Mouse (Mus musculus): Measurements from ENCODE around the gene Stbd1. TPM values are rescaled to one million over a fixed set of nuclear protein-coding genes. Genes with fewer than 3 reads are reported as not detected.

The Stbd1 gene
- polyA plus RNA-seq, 1 experiment: 2.7 TPM

DNA sequence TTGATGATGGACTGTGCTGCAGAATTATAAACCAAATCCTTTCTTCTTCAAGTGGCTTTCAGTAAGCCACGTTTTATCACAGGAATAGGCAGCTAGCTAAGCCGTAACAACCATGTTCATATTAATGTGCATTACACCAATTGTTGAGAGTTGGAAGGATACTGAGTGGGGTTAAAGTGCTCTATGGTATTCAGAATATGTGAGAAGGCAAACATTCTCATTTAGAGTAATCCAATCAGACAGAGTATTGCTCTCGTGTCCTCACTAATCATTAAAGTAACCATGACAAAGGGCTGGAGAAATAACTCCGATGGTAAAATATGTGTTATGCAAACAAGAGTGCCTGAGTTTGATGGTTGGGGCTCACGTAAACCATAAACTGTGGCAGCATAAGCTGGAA, 19.0 kb downstream of the Stbd1 start:
- H3K4me3 ChIP-seq (ENCODE audit: low read depth, low read length): no peak overlapping the region
- no peak for TF ChIP-seq EP300 (IDR thresholded peaks at IDR 0.05; ENCODE audit: insufficient read depth, low read depth, low read length)
- TF ChIP-seq POLR2A (IDR thresholded peaks at IDR 0.05; ENCODE audit: insufficient read depth, low read length): no peak
- TF ChIP-seq CTCF (IDR thresholded peaks at IDR 0.05; ENCODE audit: low read depth, low read length): no peak
- no peak overlapping the region for H3K27ac ChIP-seq (ENCODE audit: insufficient read depth, low read length)
- peaks cover 5% of the 10 kb centered on the region; the same call in 1 of the 2 replicates for H3K9me3 ChIP-seq (replicated peaks; ENCODE audit: control insufficient read depth, insufficient read depth, low read length, poor library complexity, severe bottlenecking)
- no peaks in the 10 kb centered on the region for H3K27me3 ChIP-seq (ENCODE audit: control insufficient read depth, insufficient read depth, low read length, poor library complexity, severe bottlenecking)
- H3K9ac ChIP-seq (ENCODE audit: low read depth, poor library complexity, severe bottlenecking): no peak overlapping the region
- no peaks in the 10 kb centered on the region for H3K4me1 ChIP-seq (ENCODE audit: control insufficient read depth, insufficient read depth, low read length)
- no peaks in the 10 kb centered on the region for H3K36me3 ChIP-seq (ENCODE audit: control insufficient read depth, insufficient read depth, low read length, poor library complexity, severe bottlenecking)

DNA sequence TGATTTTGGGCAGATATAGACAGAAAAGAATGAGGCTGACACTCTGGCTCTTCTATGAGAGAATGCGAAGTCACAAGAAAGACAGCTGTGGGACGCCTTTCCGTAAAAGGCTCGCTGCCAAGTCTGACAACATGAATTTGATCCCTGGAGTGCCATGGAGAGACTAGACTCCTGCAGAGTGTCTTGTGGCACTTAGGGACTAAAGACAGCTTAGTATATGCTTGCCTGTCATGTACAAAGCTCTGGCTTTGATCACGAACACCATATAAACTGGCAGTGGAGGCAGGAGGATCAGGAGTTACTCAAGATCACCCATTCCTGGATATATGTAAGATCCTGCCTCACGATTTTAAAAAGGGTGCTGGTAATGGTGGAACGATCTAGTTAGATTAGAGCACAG, 25.1 kb downstream of the Stbd1 start:
- Histone ChIP-seq H3K27me3 (ENCODE audit: control insufficient read depth, insufficient read depth, low read length, poor library complexity, severe bottlenecking) (no peaks in the 10 kb centered on the region), H3K9ac (ENCODE audit: low read depth, poor library complexity, severe bottlenecking) (no peak overlapping the region), H3K36me3 (ENCODE audit: control insufficient read depth, insufficient read depth, low read length, poor library complexity, severe bottlenecking) (no peaks in the 10 kb centered on the region), H3K9me3 (replicated peaks; ENCODE audit: control insufficient read depth, insufficient read depth, low read length, poor library complexity, severe bottlenecking) (no peaks in the 10 kb centered on the region), H3K4me1 (ENCODE audit: control insufficient read depth, insufficient read depth, low read length) (no peaks in the 10 kb centered on the region), H3K4me3 (ENCODE audit: low read depth, low read length) (no peak overlapping the region), H3K27ac (ENCODE audit: insufficient read depth, low read length) (no peak overlapping the region)
- TF ChIP-seq EP300 (IDR thresholded peaks at IDR 0.05; ENCODE audit: insufficient read depth, low read depth, low read length) (no peak), POLR2A (IDR thresholded peaks at IDR 0.05; ENCODE audit: insufficient read depth, low read length) (no peak), CTCF (IDR thresholded peaks at IDR 0.05; ENCODE audit: low read depth, low read length) (no peak)

DNA sequence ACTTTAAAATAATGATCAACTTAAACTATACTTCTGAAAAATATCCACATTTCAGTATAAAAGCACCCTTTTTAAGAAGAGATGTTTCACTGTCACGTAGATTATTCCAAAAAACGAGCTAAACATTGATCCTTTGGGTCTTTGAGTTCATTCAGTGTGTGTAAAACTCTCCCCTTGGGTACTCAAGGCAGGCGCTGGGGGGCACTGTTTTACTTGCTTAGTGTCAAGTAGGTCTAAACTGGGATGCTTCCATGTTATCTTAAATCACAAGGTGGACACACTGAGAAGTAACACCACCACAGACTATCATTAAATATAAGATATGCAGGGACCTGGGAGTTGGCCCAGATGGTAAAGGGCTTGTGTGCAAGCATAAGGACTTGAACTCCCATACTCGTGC, 30.7 kb downstream of the Stbd1 start:
- TF ChIP-seq POLR2A (IDR thresholded peaks at IDR 0.05; ENCODE audit: insufficient read depth, low read length) (no peak), EP300 (IDR thresholded peaks at IDR 0.05; ENCODE audit: insufficient read depth, low read depth, low read length) (no peak), CTCF (IDR thresholded peaks at IDR 0.05; ENCODE audit: low read depth, low read length) (no peak)
- H3K36me3 ChIP-seq (ENCODE audit: control insufficient read depth, insufficient read depth, low read length, poor library complexity, severe bottlenecking): no peaks in the 10 kb centered on the region
- no peak overlapping the region for H3K9ac ChIP-seq (ENCODE audit: low read depth, poor library complexity, severe bottlenecking)
- no peaks in the 10 kb centered on the region for H3K9me3 ChIP-seq (replicated peaks; ENCODE audit: control insufficient read depth, insufficient read depth, low read length, poor library complexity, severe bottlenecking)
- no peaks in the 10 kb centered on the region for H3K4me1 ChIP-seq (ENCODE audit: control insufficient read depth, insufficient read depth, low read length)
- no peak overlapping the region for H3K27ac ChIP-seq (ENCODE audit: insufficient read depth, low read length)
- H3K4me3 ChIP-seq (ENCODE audit: low read depth, low read length): no peak overlapping the region
- H3K27me3 ChIP-seq (ENCODE audit: control insufficient read depth, insufficient read depth, low read length, poor library complexity, severe bottlenecking): no peaks in the 10 kb centered on the region

DNA sequence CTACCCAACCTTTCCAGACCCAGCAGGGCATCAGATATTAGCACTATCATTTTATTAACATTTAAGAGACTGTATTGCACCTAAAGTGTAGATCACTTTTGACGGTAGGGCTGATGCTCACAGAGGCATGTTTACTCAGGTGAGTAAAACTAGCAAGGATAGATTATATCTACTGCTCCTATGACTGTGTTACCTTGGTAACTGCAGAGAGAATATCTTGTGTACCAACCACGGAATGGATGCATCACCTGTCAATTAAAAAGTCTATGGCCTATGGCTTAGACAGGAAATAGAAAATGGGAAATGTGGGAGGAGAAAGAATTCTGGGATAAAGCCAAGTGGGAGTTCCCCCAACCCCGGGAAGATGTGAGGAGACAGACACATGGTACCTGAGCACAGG, 32.1 kb downstream of the Stbd1 start:
- no peaks in the 10 kb centered on the region for H3K9me3 ChIP-seq (replicated peaks; ENCODE audit: control insufficient read depth, insufficient read depth, low read length, poor library complexity, severe bottlenecking)
- H3K9ac ChIP-seq (ENCODE audit: low read depth, poor library complexity, severe bottlenecking): no peak overlapping the region
- no peaks in the 10 kb centered on the region for H3K4me1 ChIP-seq (ENCODE audit: control insufficient read depth, insufficient read depth, low read length)
- no peak overlapping the region for H3K4me3 ChIP-seq (ENCODE audit: low read depth, low read length)
- no peak for TF ChIP-seq POLR2A (IDR thresholded peaks at IDR 0.05; ENCODE audit: insufficient read depth, low read length)
- TF ChIP-seq EP300 (IDR thresholded peaks at IDR 0.05; ENCODE audit: insufficient read depth, low read depth, low read length): no peak
- TF ChIP-seq CTCF (IDR thresholded peaks at IDR 0.05; ENCODE audit: low read depth, low read length): no peak
- H3K27me3 ChIP-seq (ENCODE audit: control insufficient read depth, insufficient read depth, low read length, poor library complexity, severe bottlenecking): no peaks in the 10 kb centered on the region
- H3K27ac ChIP-seq (ENCODE audit: insufficient read depth, low read length): no peak overlapping the region
- no peaks in the 10 kb centered on the region for H3K36me3 ChIP-seq (ENCODE audit: control insufficient read depth, insufficient read depth, low read length, poor library complexity, severe bottlenecking)

DNA sequence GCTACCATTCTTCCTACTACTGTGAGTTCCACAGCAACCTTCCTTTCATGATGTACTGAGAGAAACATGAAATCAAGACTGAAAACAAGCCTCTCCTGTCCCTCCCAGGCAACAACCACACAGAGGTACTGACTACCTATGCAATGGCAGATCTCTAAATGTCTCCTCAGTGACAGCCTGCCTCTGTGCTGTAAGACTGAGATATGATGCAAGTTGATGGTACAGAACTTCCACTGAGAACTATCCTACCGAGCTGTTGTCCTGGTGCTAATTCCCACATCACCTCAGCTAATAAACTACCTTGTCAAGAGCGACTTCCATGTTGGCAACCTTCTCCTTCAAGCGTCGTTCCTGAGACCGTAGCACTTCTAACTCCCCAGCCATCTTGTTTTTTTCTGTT, 33.0 kb downstream of the Stbd1 start:
- Histone ChIP-seq H3K27ac (ENCODE audit: insufficient read depth, low read length) (no peak overlapping the region), H3K36me3 (ENCODE audit: control insufficient read depth, insufficient read depth, low read length, poor library complexity, severe bottlenecking) (no peaks in the 10 kb centered on the region), H3K4me3 (ENCODE audit: low read depth, low read length) (no peak overlapping the region), H3K27me3 (ENCODE audit: control insufficient read depth, insufficient read depth, low read length, poor library complexity, severe bottlenecking) (no peaks in the 10 kb centered on the region), H3K9me3 (replicated peaks; ENCODE audit: control insufficient read depth, insufficient read depth, low read length, poor library complexity, severe bottlenecking) (no peaks in the 10 kb centered on the region), H3K4me1 (ENCODE audit: control insufficient read depth, insufficient read depth, low read length) (no peaks in the 10 kb centered on the region), H3K9ac (ENCODE audit: low read depth, poor library complexity, severe bottlenecking) (no peak overlapping the region)
- TF ChIP-seq EP300 (IDR thresholded peaks at IDR 0.05; ENCODE audit: insufficient read depth, low read depth, low read length) (no peak), CTCF (IDR thresholded peaks at IDR 0.05; ENCODE audit: low read depth, low read length) (no peak), POLR2A (IDR thresholded peaks at IDR 0.05; ENCODE audit: insufficient read depth, low read length) (no peak)

DNA sequence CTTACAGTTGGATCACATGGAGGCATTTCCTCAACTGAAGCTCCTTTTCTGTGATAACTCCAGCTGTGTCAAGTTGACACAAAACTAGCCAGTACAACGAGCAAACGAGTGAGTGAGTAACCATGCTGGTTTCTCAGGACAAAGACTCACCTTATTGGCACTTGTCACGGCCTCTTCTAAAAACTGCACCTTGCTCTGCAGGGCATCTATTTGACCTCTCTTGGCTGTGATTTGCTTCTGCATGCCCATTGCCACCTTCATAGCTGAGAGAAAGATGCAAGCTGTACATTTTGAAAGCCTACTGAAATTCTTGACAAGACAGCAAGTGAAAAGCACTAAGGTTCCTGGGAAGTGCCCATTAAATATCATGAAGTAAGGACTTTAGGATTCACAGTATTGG, 38.0 kb downstream of the Stbd1 start:
- no peak overlapping the region for H3K27ac ChIP-seq (ENCODE audit: insufficient read depth, low read length)
- H3K9me3 ChIP-seq (replicated peaks; ENCODE audit: control insufficient read depth, insufficient read depth, low read length, poor library complexity, severe bottlenecking): no peaks in the 10 kb centered on the region
- H3K36me3 ChIP-seq (ENCODE audit: control insufficient read depth, insufficient read depth, low read length, poor library complexity, severe bottlenecking): no peaks in the 10 kb centered on the region
- no peak overlapping the region for H3K4me3 ChIP-seq (ENCODE audit: low read depth, low read length)
- no peak for TF ChIP-seq POLR2A (IDR thresholded peaks at IDR 0.05; ENCODE audit: insufficient read depth, low read length)
- TF ChIP-seq EP300 (IDR thresholded peaks at IDR 0.05; ENCODE audit: insufficient read depth, low read depth, low read length): no peak
- TF ChIP-seq CTCF (IDR thresholded peaks at IDR 0.05; ENCODE audit: low read depth, low read length): no peak
- no peak overlapping the region for H3K9ac ChIP-seq (ENCODE audit: low read depth, poor library complexity, severe bottlenecking)
- H3K4me1 ChIP-seq (ENCODE audit: control insufficient read depth, insufficient read depth, low read length): no peaks in the 10 kb centered on the region
- no peaks in the 10 kb centered on the region for H3K27me3 ChIP-seq (ENCODE audit: control insufficient read depth, insufficient read depth, low read length, poor library complexity, severe bottlenecking)

Other genes with a start within 250 kb of the Stbd1 start
- gene Nup54, start 167.8 kb upstream of the Stbd1 start, polyA plus RNA-seq (2011; ENCODE audit: insufficient read depth, insufficient read length, low read depth, missing spikeins): 99.7 and 109 TPM in 2 replicates
- gene Scarb2, start 96.2 kb upstream of the Stbd1 start, polyA plus RNA-seq (2011; ENCODE audit: insufficient read depth, insufficient read length, low read depth, missing spikeins): 62.1 and 62.8 TPM in 2 replicates
- not detected in 2 replicates for gene Fam47e, start 48.0 kb upstream of the Stbd1 start, polyA plus RNA-seq (2011; ENCODE audit: insufficient read depth, insufficient read length, low read depth, missing spikeins)
- gene Ccdc158, start 72.2 kb downstream of the Stbd1 start, polyA plus RNA-seq (2011; ENCODE audit: insufficient read depth, insufficient read length, low read depth, missing spikeins): 4.7 and 5.4 TPM in 2 replicates
- 49.1 and 54.2 TPM in 2 replicates for gene Shroom3, start 80.4 kb downstream of the Stbd1 start, polyA plus RNA-seq (2011; ENCODE audit: insufficient read depth, insufficient read length, low read depth, missing spikeins)